Mouse (Mus musculus) forebrain, embryonic 14.5 days (tissue): ENCODE results near the gene Fam136a. TPM values are rescaled to one million over a fixed set of nuclear protein-coding genes. Genes with fewer than 3 reads are reported as not detected.
A peak's percentile ranks its signal among the peaks of the same experiment; 100 is the strongest.

Source experiments
- ATAC-seq: fragments of 200-750 bp; cut with Nextera tagmentation; 2 replicates; pipeline ENCODE4 v1.8.0; 2017; ENCODE audit warnings: mild to moderate bottlenecking, moderate library complexity
- DNase-seq: peaks from one replicate; pipeline ENCODE4 v3.0.0-alpha.2; 2015; ENCODE audit warnings: low spot score
- H3K27ac ChIP-seq: fragments of 300-500 bp; sonication (generic); 2 replicates; pipeline ENCODE4 v1.5.1; 2014; ENCODE audit warnings: low read depth, mild to moderate bottlenecking, control low read depth, low read length, moderate library complexity
- H3K27me3 ChIP-seq: fragments of 300-500 bp; sonication (generic); replicated peaks from 2 replicates; pipeline ENCODE4 v1.6.1; 2014; ENCODE audit warnings: low read length, control low read depth, mixed read lengths; ENCODE audit not compliant: control insufficient read depth, insufficient read depth
- H3K36me3 ChIP-seq: fragments of 300-500 bp; sonication (generic); 2 replicates; pipeline ENCODE4 v1.6.1; 2014; ENCODE audit warnings: low read length, control low read depth; ENCODE audit not compliant: control insufficient read depth, insufficient read depth
- H3K4me1 ChIP-seq: fragments of 300-500 bp; sonication (generic); 2 replicates; pipeline ENCODE4 v1.6.1; 2014; ENCODE audit warnings: antibody characterized with exemption, low read length, control low read depth; ENCODE audit not compliant: control insufficient read depth, insufficient read depth
- H3K4me2 ChIP-seq: fragments of 300-500 bp; sonication (generic); 2 replicates; pipeline ENCODE4 v1.6.1; 2014; ENCODE audit warnings: mild to moderate bottlenecking, control low read depth, low read length
- H3K4me3 ChIP-seq: fragments of 300-500 bp; sonication (generic); 2 replicates; pipeline ENCODE4 v1.5.1; 2014; ENCODE audit warnings: low read depth, low read length, control low read depth
- H3K9ac ChIP-seq: fragments of 300-500 bp; sonication (generic); 2 replicates; pipeline ENCODE4 v1.6.1; 2014; ENCODE audit warnings: mild to moderate bottlenecking, low read length, control low read depth, moderate library complexity
- H3K9me3 ChIP-seq: fragments of 300-500 bp; sonication (generic); replicated peaks from 2 replicates; pipeline ENCODE4 v1.6.1; 2016; ENCODE audit warnings: low read length, control low read depth, mixed read lengths; ENCODE audit not compliant: control insufficient read depth
- WGBS: fragments of 180-500 bp; shearing (Covaris S2); extraction: QIAGEN DNeasy Blood & Tissue Kit; methylation state at CpG from one replicate; pipeline ENCODE4 v1.1.7; 2014; 5-methylcytosine and 5-hydroxymethylcytosine counted together
- polyA plus RNA-seq: library from polyadenylated mRNA; unstranded; fragments of >200 nt; fragmentation: Nextera tagmentation; extraction: Ambion mirVana; gene quantifications from 2 replicates; pipeline ENCODE4 v1.2.1, GENCODE M21; 2014

The Fam136a gene
- polyA plus RNA-seq, 1 experiment from 2014 or later, result 129 TPM

- no peak overlapping the region for H3K27ac ChIP-seq
- H3K27me3 ChIP-seq, result no peaks in the 10 kb centered on the region
- H3K4me3 ChIP-seq, result peak overlapping the region; percentile 60
- DNase-seq (no peak), ATAC-seq (no peak)
- H3K9me3 ChIP-seq, result no peaks in the 10 kb centered on the region
- H3K36me3 ChIP-seq, result peaks cover 11% of the 10 kb centered on the region; the same call in 1 of the 2 replicates
- peak overlapping the region; percentile 51 for H3K4me2 ChIP-seq
- H3K9ac ChIP-seq, result peak overlapping the region; percentile 40; the same call in 1 of the 2 replicates
- peaks cover 13% of the 10 kb centered on the region; the same call in 1 of the 2 replicates for H3K4me1 ChIP-seq
Observed at GRCm38 (mm10) chr6:86406306-86406705, 40.9 kb downstream of the Fam136a start.

DNA sequence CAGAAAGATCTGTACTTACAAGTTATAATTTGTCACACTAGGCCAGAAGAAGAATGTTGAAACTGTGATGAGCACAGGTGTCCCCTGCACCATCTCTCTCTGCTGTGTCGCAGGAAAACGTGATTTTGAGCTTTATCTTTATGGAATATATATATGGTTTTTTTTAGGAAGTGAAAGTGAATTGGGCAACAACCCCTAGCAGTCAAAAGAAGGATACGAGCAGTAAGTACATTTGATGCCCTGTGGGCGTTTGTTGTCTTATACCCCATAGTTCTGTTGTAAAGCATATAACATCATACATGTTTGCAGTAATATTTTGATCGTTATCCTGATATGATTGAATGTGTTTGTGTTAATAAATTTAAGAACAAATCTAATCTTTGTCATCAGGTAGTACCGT, 53.3 kb downstream of the Fam136a start:
- DNase-seq (no peak), ATAC-seq (no peak)
- WGBS, result 96% methylated on average over 6 of the region's 6 CpGs
- H3K27me3 ChIP-seq, result no peaks in the 10 kb centered on the region
- no peak overlapping the region for H3K9ac ChIP-seq
- no peak overlapping the region for H3K27ac ChIP-seq
- no peak overlapping the region for H3K4me3 ChIP-seq
- no peak overlapping the region for H3K4me2 ChIP-seq
- no peaks in the 10 kb centered on the region for H3K9me3 ChIP-seq
- H3K4me1 ChIP-seq, result no peaks in the 10 kb centered on the region
- H3K36me3 ChIP-seq, result peaks cover 83% of the 10 kb centered on the region

- 89% methylated on average over 3 of the region's 3 CpGs for WGBS
- H3K27me3 ChIP-seq, result no peaks in the 10 kb centered on the region
- H3K36me3 ChIP-seq, result peaks cover 81% of the 10 kb centered on the region
- no peak for DNase-seq
- H3K4me3 ChIP-seq, result no peak overlapping the region
- no peak for ATAC-seq
- H3K4me1 ChIP-seq, result no peaks in the 10 kb centered on the region
- H3K9ac ChIP-seq, result no peak overlapping the region
- H3K4me2 ChIP-seq, result no peak overlapping the region
- H3K9me3 ChIP-seq, result no peaks in the 10 kb centered on the region
- H3K27ac ChIP-seq, result no peak overlapping the region
Observed at GRCm38 (mm10) chr6:86419239-86419638, 53.8 kb downstream of the Fam136a start.

Other genes starting within 250 kb of the Fam136a start
- gene Tgfa, start 170.4 kb upstream of the Fam136a start, polyA plus RNA-seq, result 7.5 and 12.0 TPM in 2 replicates
- 554 and 764 TPM in 2 replicates for gene Snrpg, start 5.7 kb downstream of the Fam136a start, polyA plus RNA-seq
- 81.3 and 90.2 TPM in 2 replicates for gene Pcyox1, start 31.5 kb downstream of the Fam136a start, polyA plus RNA-seq
- 299 and 325 TPM in 2 replicates for gene Tia1, start 38.6 kb downstream of the Fam136a start, polyA plus RNA-seq
- 1.9 TPM in 1 of 2 replicates, not detected in the other for gene Gm44790, start 61.0 kb downstream of the Fam136a start, polyA plus RNA-seq
- gene C87436, start 72.7 kb downstream of the Fam136a start, polyA plus RNA-seq, result 33.6 and 35.2 TPM in 2 replicates
- gene Pcbp1, start 160.7 kb downstream of the Fam136a start, polyA plus RNA-seq, result 176 and 206 TPM in 2 replicates